Mouse (Mus musculus) kidney, postnatal 14 days (tissue): ENCODE measurements around the gene Rfx3.

Experiments used
- DNase-seq: peaks from one replicate; pipeline ENCODE4 v3.0.0; 2022; ENCODE audit warnings: mixed read lengths

The Rfx3 gene

GRCm38 (mm10) chr19:27904655-27905054 is 106.3 kb downstream of the Rfx3 start:
- DNase-seq = no peak

- no peak for DNase-seq
Observed at GRCm38 (mm10) chr19:27904209-27904608, 106.8 kb downstream of the Rfx3 start.

- DNase-seq = no peak
Observed at GRCm38 (mm10) chr19:27902601-27903000, 108.4 kb downstream of the Rfx3 start.

GRCm38 (mm10) chr19:27901693-27902092 is 109.3 kb downstream of the Rfx3 start:
- DNase-seq = no peak

- no peak for DNase-seq
Observed at GRCm38 (mm10) chr19:27884520-27884919, 126.4 kb downstream of the Rfx3 start.

- DNase-seq = no peak
Observed at GRCm38 (mm10) chr19:27877429-27877828, 133.5 kb downstream of the Rfx3 start.

- no peak for DNase-seq
Observed at GRCm38 (mm10) chr19:27870794-27871193, 140.2 kb downstream of the Rfx3 start.

- no peak for DNase-seq
Observed at GRCm38 (mm10) chr19:27859641-27860040, 151.3 kb downstream of the Rfx3 start.

GRCm38 (mm10) chr19:27848946-27849345 is 162.0 kb downstream of the Rfx3 start:
- DNase-seq = no peak

GRCm38 (mm10) chr19:27847055-27847454 is 163.9 kb downstream of the Rfx3 start:
- DNase-seq = no peak

GRCm38 (mm10) chr19:27838635-27839034 is 172.3 kb downstream of the Rfx3 start:
- no peak for DNase-seq

GRCm38 (mm10) chr19:27838041-27838440 is 172.9 kb downstream of the Rfx3 start:
- DNase-seq = no peak

- DNase-seq = no peak
Observed at GRCm38 (mm10) chr19:27832448-27832847, 178.5 kb downstream of the Rfx3 start.

- no peak for DNase-seq
Observed at GRCm38 (mm10) chr19:27828316-27828715, 182.7 kb downstream of the Rfx3 start.

- no peak for DNase-seq
Observed at GRCm38 (mm10) chr19:27817661-27818060, 193.3 kb downstream of the Rfx3 start.

GRCm38 (mm10) chr19:27780030-27780429 is 230.9 kb downstream of the Rfx3 start:
- DNase-seq = no peak

GRCm38 (mm10) chr19:27770716-27771265 is 240.2 kb downstream of the Rfx3 start:
- DNase-seq = no peak

- DNase-seq = no peak
Observed at GRCm38 (mm10) chr19:27768444-27768843, 242.5 kb downstream of the Rfx3 start.

GRCm38 (mm10) chr19:27760309-27760708 is 250.7 kb downstream of the Rfx3 start:
- no peak for DNase-seq

- no peak for DNase-seq
Observed at GRCm38 (mm10) chr19:27759347-27759746, 251.6 kb downstream of the Rfx3 start.

GRCm38 (mm10) chr19:27747301-27747700 is 263.7 kb downstream of the Rfx3 start:
- no peak for DNase-seq

- DNase-seq = no peak
Observed at GRCm38 (mm10) chr19:27738908-27739307, 272.1 kb downstream of the Rfx3 start.

- no peak for DNase-seq
Observed at GRCm38 (mm10) chr19:27736571-27736970, 274.4 kb downstream of the Rfx3 start.

- no peak for DNase-seq
Observed at GRCm38 (mm10) chr19:27718931-27719330, 292.0 kb downstream of the Rfx3 start.

- no peak for DNase-seq
Observed at GRCm38 (mm10) chr19:27716274-27716673, 294.7 kb downstream of the Rfx3 start.
